Mouse (Mus musculus) limb, embryonic 10.5 days (tissue): ENCODE results near the gene Ppp1r9a. TPM values are rescaled to one million over a fixed set of nuclear protein-coding genes. Genes with fewer than 3 reads are reported as not detected.

Experiments
- DNase-seq: peaks from one replicate; pipeline ENCODE4 v3.0.0-alpha.2; 2017; ENCODE audit warnings: low spot score
- H3K27ac ChIP-seq: fragments of 300-500 bp; sonication (generic); 2 replicates; pipeline ENCODE4 v1.5.1; 2016; ENCODE audit warnings: mild to moderate bottlenecking
- H3K27me3 ChIP-seq: fragments of 300-500 bp; sonication (generic); 2 replicates; pipeline ENCODE4 v1.6.1; 2016; ENCODE audit warnings: low read depth, mild to moderate bottlenecking; ENCODE audit not compliant: poor library complexity, severe bottlenecking
- H3K36me3 ChIP-seq: fragments of 300-500 bp; sonication (generic); 2 replicates; pipeline ENCODE4 v1.6.1; 2016; ENCODE audit warnings: mild to moderate bottlenecking, moderate library complexity
- H3K4me1 ChIP-seq: fragments of 300-500 bp; sonication (generic); 2 replicates; pipeline ENCODE4 v1.6.1; 2016
- H3K4me3 ChIP-seq: fragments of 300-500 bp; sonication (generic); 2 replicates; pipeline ENCODE4 v1.5.1; 2016; ENCODE audit warnings: mild to moderate bottlenecking, moderate library complexity
- H3K9me3 ChIP-seq: fragments of 300-500 bp; sonication (generic); replicated peaks from 2 replicates; pipeline ENCODE4 v1.6.1; 2016; ENCODE audit warnings: mild to moderate bottlenecking
- WGBS: fragments of 180-500 bp; shearing (Covaris S2); methylation state at CpG from one replicate; pipeline ENCODE4 v1.1.7; 2016; 5-methylcytosine and 5-hydroxymethylcytosine counted together
- polyA plus RNA-seq: library from polyadenylated mRNA; unstranded; fragments of >200 nt; fragmentation: Nextera tagmentation; extraction: Ambion mirVana; gene quantifications from 2 replicates; pipeline ENCODE4 v1.2.1, GENCODE M21; 2016

Gene Ppp1r9a
- polyA plus RNA-seq, 1 experiment from 2014 or later, result 28.5 TPM

DNA sequence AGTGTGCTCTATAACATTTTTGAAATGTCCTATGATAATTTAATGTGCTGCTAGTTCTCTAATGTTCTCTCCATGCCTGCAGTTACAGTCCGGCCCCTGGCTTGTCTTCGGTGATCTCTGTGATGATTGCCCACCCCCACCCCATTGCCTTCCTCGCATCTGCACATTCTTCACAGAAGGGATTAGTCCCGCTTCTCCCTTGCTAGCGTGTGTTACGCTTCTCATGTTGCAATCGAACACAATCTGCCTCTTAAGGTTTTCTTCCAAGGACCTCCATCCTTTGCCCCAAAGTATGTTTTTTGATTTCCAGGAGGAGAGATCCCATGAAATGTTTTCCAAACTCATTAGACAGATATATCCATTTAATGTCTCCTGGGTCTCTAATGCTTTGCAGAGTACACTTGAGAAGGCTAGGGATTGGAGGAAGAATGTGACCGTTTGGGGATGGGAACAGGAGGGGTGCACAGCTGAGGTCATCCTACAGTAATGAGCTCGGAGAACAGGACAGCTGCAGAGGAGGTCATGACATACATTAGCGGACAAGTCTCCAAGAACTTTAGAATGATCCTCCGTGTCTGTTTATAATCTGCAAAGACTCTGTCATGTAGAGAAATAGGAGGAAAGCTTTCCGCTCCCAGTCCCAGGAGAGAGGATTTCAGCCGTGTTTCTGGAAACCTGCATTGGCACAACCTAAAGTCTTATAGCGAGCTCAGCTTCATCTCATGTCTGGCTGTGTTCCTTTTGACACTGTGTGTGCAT, 91.6 kb downstream of the Ppp1r9a start:
- no peaks in the 10 kb centered on the region for H3K9me3 ChIP-seq
- WGBS, result 35% methylated on average over 14 of the region's 14 CpGs
- peaks cover 53% of the 10 kb centered on the region for H3K4me1 ChIP-seq
- no peaks in the 10 kb centered on the region for H3K36me3 ChIP-seq
- peak overlapping the region; percentile 81 for H3K27ac ChIP-seq
- H3K27me3 ChIP-seq, result no peaks in the 10 kb centered on the region
- no peak for DNase-seq
- 0 out of 2 replicates have a peak overlapping the region, but pooled peaks have one; percentile 8 for H3K4me3 ChIP-seq

DNA sequence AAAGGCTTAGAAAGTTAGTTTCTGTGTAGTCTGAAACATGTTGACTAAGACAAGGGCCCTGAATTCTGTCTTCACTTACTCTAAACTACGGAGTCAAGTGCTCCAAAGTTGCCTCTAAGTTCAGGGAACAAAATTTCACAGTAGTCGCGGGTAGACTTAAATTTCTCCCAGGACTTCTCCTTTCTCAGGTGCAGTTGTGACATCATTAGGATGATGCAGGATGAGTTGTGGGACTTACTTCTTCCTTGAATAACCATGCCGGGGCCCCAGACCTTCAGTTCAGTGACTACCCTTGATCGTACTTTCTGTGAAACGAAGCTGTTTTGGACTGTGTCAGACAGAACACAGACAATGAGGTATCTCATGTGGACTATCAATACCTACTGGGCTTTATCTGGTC, 94.9 kb downstream of the Ppp1r9a start:
- peaks cover 69% of the 10 kb centered on the region for H3K4me1 ChIP-seq
- H3K4me3 ChIP-seq, result no peak overlapping the region
- H3K27me3 ChIP-seq, result no peaks in the 10 kb centered on the region
- 94% methylated on average over 6 of the region's 6 CpGs for WGBS
- peak overlapping the region; percentile 66 for H3K27ac ChIP-seq
- peak; percentile 25 for DNase-seq
- H3K36me3 ChIP-seq, result no peaks in the 10 kb centered on the region
- no peaks in the 10 kb centered on the region for H3K9me3 ChIP-seq

DNA sequence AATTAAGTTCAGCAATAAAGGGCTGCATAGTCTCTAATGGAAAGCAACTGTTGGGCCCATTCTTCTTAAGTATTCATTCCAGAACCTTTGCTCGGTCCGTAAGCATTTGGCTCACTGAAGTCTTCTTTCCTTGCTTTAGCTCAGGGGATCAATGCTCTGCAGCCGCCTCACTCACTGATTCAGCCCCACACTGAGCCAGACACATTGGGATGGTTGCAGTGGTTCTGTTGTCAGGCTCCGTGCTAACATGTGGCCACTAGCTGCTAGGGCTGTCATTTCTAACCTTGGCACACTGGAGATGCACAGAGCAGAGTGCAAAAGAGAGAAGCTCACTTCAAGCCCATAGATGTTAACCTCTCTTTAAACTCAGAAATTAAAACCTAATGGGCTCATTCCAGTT, 96.2 kb downstream of the Ppp1r9a start:
- Histone ChIP-seq H3K27me3 (no peaks in the 10 kb centered on the region), H3K27ac (peak overlapping the region; percentile 78), H3K9me3 (no peaks in the 10 kb centered on the region), H3K4me1 (peaks cover 59% of the 10 kb centered on the region), H3K36me3 (no peaks in the 10 kb centered on the region), H3K4me3 (no peak overlapping the region)
- peak; percentile 31 for DNase-seq
- 22% methylated on average over 4 of the region's 4 CpGs for WGBS

DNA sequence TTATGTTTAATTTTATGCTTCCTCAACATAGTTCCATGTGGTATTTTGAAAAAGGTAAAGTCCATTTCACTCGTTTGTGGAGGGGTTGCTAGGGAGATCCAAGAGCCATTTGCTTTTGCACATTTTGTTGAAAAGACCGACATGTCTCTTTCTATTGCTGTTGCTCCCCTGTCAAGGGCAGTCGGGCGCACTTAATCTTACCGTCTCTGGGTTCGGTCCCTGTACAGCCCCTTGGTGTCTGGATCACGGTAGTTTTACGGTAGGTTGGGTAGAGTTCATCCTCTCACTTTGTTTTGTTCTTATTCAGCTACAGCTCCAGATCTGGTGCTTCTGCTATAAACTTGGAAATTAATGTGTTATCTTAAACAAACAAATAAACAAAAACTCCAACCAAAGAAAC, 98.1 kb downstream of the Ppp1r9a start:
- DNase-seq, result no peak
- Histone ChIP-seq H3K9me3 (no peaks in the 10 kb centered on the region), H3K4me1 (peaks cover 49% of the 10 kb centered on the region), H3K36me3 (no peaks in the 10 kb centered on the region), H3K4me3 (no peak overlapping the region), H3K27me3 (no peaks in the 10 kb centered on the region), H3K27ac (no peak overlapping the region)
- WGBS, result 81% methylated on average over 8 of the region's 8 CpGs

DNA sequence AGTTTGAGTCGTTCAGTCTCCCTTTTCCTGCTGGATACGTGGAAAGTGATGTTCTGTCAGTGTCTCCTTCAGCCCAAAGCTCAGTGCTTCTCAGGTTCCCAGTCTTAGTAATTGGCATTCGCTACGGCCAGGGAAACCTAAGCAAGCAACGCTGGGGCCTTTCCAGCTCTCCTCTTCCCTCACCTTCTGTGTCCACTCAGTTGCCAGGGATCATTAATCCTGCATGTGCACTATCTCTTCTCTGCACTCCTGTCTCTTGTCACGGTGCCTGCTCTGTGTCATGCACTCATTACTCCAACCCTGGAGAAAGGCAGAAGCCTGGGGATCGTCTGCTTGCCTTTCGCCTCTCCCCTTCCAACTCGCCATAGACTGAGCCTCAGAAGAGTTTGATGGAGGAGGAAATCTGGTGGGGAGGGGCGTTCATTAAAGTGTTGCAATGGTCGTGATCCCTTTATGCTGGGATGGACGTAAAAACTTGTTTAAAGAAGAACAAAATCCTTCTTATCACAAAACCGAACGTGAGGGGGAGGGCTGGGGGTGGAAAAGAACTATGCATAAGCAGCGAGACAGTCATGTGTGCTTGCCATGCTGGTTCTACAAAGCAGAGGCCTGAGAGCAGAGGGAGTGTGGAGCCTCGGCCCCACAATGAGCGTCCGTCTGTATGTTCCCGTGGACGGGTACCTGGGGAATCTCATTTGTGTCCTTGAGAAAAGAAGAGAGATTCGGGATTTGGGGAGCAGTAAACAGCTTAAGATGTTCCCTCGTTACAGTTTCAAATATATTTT, 103.0 kb downstream of the Ppp1r9a start:
- Histone ChIP-seq H3K36me3 (no peaks in the 10 kb centered on the region), H3K27ac (peak overlapping the region; percentile 55; the same call in 1 of the 2 replicates), H3K4me1 (peaks cover 43% of the 10 kb centered on the region), H3K4me3 (no peak overlapping the region), H3K27me3 (no peaks in the 10 kb centered on the region), H3K9me3 (no peaks in the 10 kb centered on the region)
- peak; percentile 31 for DNase-seq
- 39% methylated on average over 22 of the region's 22 CpGs for WGBS

DNA sequence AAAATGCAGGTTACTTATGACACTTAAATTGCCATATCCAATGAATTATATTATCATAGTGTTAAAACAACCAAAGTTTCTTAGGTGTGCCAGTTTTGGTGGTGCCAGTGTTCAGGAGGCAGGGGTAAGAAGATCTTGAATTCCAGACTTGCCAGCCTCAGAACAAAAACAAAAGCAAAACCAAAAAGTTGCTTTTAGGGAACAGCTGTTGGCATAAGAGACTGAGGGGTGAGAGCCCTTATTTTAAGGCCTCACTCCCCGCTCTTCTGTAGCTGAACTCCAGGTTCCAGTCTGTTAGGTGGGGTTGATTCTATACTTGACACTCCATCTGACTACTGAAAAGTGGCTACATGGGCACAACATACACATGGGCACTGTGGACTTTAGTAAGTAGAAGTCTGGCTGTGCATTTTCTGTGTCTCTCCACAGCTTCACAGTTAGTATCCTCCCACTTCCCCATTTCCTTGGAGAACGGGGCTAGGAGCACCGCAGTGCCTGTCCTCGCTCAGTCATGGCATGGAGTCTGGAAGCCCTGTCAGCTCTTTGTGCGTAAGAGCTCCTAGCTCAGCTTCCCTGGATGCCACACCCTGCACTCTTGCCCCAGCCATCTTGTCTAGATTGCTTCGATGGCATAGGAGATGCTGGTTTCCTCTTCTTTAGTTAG, 103.7 kb downstream of the Ppp1r9a start:
- DNase-seq, result peak; percentile 28
- Histone ChIP-seq H3K4me3 (no peak overlapping the region), H3K27ac (peak overlapping the region; percentile 55; the same call in 1 of the 2 replicates), H3K36me3 (no peaks in the 10 kb centered on the region), H3K27me3 (no peaks in the 10 kb centered on the region), H3K4me1 (peaks cover 44% of the 10 kb centered on the region), H3K9me3 (no peaks in the 10 kb centered on the region)
- 88% methylated on average over 6 of the region's 6 CpGs for WGBS

DNA sequence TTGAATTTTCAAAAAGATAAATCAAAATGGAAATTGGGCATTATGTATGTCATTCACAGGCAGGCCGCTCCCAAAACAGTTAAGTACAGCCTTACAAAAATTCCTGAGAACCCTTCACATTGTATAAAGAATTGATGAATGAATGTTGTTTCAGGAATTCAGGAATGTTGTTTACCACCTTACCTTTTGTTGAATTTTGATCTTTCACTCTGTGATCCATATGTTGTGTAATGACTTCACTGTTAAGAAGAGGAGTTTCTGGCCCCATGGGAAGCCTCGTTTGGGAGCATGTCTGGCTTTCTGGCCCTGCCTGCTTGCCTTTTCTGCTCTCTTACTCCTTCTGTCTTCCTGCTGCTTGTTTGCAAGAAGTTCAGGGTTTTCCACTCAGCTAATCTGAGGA, 105.4 kb downstream of the Ppp1r9a start:
- 58% methylated on average over 2 of the region's 2 CpGs for WGBS
- H3K27me3 ChIP-seq, result no peaks in the 10 kb centered on the region
- no peaks in the 10 kb centered on the region for H3K36me3 ChIP-seq
- peak overlapping the region; percentile 61 for H3K27ac ChIP-seq
- no peak for DNase-seq
- H3K9me3 ChIP-seq, result no peaks in the 10 kb centered on the region
- peaks cover 60% of the 10 kb centered on the region for H3K4me1 ChIP-seq
- no peak overlapping the region for H3K4me3 ChIP-seq

DNA sequence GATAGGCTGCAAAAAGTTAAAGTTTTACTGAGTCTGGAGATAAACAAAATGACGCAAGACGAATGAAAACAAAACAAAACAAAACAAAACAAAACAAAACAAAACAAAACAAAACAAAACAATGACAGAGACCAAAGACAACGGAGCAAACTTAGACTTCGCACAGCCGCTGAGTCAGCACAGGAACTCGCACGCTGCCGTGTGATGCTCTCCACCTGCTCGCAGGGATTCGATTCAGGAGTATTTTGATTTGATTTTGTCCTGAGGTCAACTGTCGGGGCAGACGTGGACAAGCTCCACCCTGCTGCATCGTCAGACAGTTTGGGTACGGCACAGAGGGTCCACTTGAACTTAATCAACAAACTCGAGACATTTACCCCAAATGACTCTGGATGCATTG, 105.9 kb downstream of the Ppp1r9a start:
- no peak for DNase-seq
- Histone ChIP-seq H3K27me3 (no peaks in the 10 kb centered on the region), H3K27ac (peak overlapping the region; percentile 61), H3K4me3 (no peak overlapping the region), H3K4me1 (peaks cover 64% of the 10 kb centered on the region), H3K9me3 (no peaks in the 10 kb centered on the region), H3K36me3 (no peaks in the 10 kb centered on the region)
- WGBS, result 80% methylated on average over 15 of the region's 15 CpGs

DNA sequence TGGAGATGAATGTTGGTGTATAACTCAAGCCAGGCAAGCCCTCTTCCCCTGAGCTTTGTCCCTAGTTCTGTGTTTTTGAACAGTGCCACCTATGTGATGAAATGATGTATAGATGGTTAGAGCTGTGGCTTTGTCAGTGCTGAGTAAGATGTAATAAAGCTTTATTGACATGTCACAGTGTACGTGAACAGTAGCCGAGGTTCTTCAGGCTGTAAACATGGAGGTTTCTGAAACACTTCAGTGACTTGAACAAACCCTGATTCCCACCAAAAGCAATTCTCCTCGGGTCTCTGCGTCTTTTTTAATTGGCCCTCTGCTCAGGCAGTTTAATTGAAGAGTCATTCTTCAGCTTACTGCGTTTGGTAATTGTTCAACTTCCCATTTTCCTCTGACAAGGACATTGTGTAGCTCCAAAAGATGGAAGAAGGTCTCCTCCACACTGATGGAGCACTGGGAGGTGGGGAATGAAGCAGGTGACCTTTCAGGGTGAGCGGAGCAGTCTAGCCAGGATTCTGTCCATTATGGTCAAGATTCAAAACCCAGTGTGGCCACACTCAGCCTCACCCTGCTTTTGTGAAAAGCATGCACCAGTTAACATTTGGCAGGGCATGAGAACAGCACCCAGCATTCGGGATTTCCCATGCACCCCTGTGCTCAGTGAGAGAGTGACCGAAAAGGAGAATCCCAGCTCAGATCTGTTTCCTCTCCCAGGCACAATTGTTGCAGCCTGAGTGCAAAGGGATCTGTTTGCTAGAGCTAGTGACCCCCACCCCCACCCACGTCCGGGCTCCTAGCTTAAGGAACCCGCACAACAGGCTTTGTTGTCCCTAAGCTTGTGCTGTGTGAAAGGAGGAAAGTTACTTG, 108.1 kb downstream of the Ppp1r9a start:
- Histone ChIP-seq H3K27ac (peak overlapping the region; percentile 82), H3K36me3 (no peaks in the 10 kb centered on the region), H3K4me3 (no peak overlapping the region), H3K27me3 (no peaks in the 10 kb centered on the region), H3K4me1 (peaks cover 69% of the 10 kb centered on the region), H3K9me3 (no peaks in the 10 kb centered on the region)
- DNase-seq, result no peak
- 40% methylated on average over 11 of the region's 11 CpGs for WGBS

DNA sequence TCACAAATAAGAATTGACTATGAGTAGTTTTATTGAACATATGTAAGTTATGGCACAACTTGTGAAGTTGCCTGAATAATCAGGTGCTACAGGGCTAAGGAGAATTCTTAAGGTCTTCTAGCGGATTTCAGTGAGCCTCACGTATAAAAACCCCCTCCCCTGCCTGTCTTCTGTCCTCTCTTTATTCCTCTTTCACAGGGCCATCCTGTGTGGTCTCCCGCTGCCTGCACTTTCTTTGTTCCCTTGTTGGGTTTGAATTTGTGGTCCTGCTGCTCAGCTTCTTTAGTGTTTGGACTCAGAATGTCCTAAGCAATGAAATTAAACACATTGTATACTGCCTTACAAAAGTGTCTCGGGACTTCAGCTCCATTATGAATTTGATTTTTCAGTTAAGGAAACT, 110.1 kb downstream of the Ppp1r9a start:
- no peaks in the 10 kb centered on the region for H3K27me3 ChIP-seq
- H3K27ac ChIP-seq, result peak overlapping the region; percentile 82
- peak; percentile 27 for DNase-seq
- H3K36me3 ChIP-seq, result no peaks in the 10 kb centered on the region
- H3K4me3 ChIP-seq, result no peak overlapping the region
- 52% methylated on average over 4 of the region's 4 CpGs for WGBS
- no peaks in the 10 kb centered on the region for H3K9me3 ChIP-seq
- peaks cover 64% of the 10 kb centered on the region for H3K4me1 ChIP-seq

DNA sequence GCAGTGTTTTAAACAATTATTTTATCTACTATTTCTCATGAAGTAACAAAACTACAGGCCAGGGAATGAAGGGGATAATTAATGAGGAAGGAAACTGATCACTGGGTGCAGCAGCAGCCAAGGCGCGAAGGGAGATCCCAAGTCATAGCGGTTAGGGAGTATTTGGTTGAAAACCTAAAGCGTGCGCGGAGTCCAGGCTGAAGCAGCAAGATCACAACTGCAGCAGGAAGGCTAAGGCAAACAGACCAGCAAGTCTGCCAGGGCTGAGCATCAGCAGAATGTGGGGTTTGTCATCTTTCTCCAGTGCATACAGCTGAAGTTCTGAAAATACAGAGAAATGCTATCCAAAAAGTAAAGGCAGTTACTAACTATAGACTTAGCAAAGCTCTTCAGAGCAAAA, 111.8 kb downstream of the Ppp1r9a start:
- H3K36me3 ChIP-seq, result no peaks in the 10 kb centered on the region
- H3K4me3 ChIP-seq, result no peak overlapping the region
- H3K9me3 ChIP-seq, result no peaks in the 10 kb centered on the region
- no peak for DNase-seq
- H3K4me1 ChIP-seq, result peaks cover 68% of the 10 kb centered on the region
- 94% methylated on average over 6 of the region's 6 CpGs for WGBS
- peak overlapping the region; percentile 42; the same call in 1 of the 2 replicates for H3K27ac ChIP-seq
- no peaks in the 10 kb centered on the region for H3K27me3 ChIP-seq

DNA sequence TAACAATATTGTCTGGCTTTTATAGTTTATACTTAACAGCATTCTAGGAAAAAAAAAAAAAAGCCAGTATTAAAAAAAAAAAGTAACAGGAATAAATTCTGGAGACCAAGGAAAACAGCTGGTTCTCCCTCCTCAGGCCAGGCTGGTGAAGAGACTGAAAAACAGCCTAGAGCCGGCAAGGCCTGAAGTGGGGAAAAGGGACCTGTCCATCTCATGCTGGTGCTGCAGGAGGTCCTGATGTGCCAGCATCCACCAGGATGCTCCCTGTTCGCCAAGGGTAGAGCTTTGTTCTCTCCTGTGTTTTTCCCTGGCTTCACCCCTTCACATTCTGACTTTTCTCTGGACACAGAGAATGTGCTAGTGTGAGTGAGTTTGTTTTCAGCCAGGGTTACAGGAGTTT, 112.5 kb downstream of the Ppp1r9a start:
- Histone ChIP-seq H3K4me3 (no peak overlapping the region), H3K4me1 (peaks cover 73% of the 10 kb centered on the region), H3K27ac (peak overlapping the region; percentile 58; the same call in 1 of the 2 replicates), H3K36me3 (no peaks in the 10 kb centered on the region), H3K9me3 (no peaks in the 10 kb centered on the region), H3K27me3 (no peaks in the 10 kb centered on the region)
- WGBS, result 64% methylated on average over 2 of the region's 2 CpGs
- no peak for DNase-seq
